ENCODE assay signal across 26 mouse cellular contexts in the genomic region with DNA sequence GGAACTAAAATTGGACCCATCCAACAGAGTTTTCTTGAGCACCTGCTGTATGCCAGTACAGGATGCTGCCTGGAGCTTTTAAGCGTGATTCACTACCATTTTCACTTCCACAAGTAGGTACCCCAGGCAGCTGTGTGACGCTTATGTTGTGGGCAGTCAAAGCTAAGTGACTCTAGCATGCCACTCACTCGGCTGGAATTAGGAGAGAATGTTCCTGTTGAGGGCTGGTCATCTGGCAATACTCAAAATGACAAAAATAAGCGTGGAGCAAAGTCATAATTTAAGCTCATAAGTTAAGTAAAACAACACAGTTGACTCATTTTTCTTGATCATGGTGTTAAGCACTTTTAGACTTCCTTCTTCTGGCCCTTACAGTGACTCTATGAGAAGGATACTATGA. TPM values are rescaled to one million over a fixed set of nuclear protein-coding genes. Genes with fewer than 3 reads are reported as not detected.
"Had no signal": no experiment of that assay in that cellular context is flagged by ENCODE, and none has a peak within 500 bp of the region (broad histone marks: within the 10 kb centered on the region; RNA-seq: fewer than 3 reads in every experiment).

No protein-coding gene starts in this region.

- H3K4me1 ChIP-seq: hindbrain, embryonic 13.5 days; hindbrain, embryonic 15.5 days; kidney, embryonic 15.5 days; limb, embryonic 13.5 days; limb, embryonic 15.5 days; liver, embryonic 12.5 days had no signal

- H3K9ac ChIP-seq: heart, embryonic 12.5 days; hindbrain, embryonic 13.5 days; hindbrain, embryonic 15.5 days; kidney, embryonic 15.5 days; limb, embryonic 13.5 days; limb, embryonic 15.5 days; liver, embryonic 12.5 days; liver, embryonic 14.5 days had no signal

- DNase-seq: gastrocnemius, adult 2 months; gastrocnemius, postnatal 10 days; gastrocnemius, postnatal 36 days; heart, adult 18-20 months; heart, postnatal 14 days; heart, postnatal 36 days; kidney, adult 11 months; kidney, adult 2 months; kidney, adult 9 months; kidney, postnatal 14 days; kidney, postnatal 4 days had no signal

- H3K36me3 ChIP-seq: heart, embryonic 10.5 days; heart, embryonic 12.5 days; kidney, embryonic 15.5 days; limb, embryonic 13.5 days; limb, embryonic 15.5 days; liver, embryonic 12.5 days had no signal

- H3K4me2 ChIP-seq: heart, embryonic 12.5 days; hindbrain, embryonic 13.5 days; hindbrain, embryonic 15.5 days; kidney, embryonic 15.5 days; limb, embryonic 13.5 days; limb, embryonic 15.5 days; liver, embryonic 12.5 days had no signal

- H3K27me3 ChIP-seq: heart, embryonic 12.5 days; hindbrain, embryonic 13.5 days; hindbrain, embryonic 15.5 days; kidney, embryonic 15.5 days; limb, embryonic 13.5 days; limb, embryonic 15.5 days; liver, embryonic 12.5 days had no signal

- H3K4me3 ChIP-seq: gastrocnemius, adult 2 months; heart, embryonic 10.5 days; heart, embryonic 12.5 days; hindbrain, embryonic 13.5 days; hindbrain, embryonic 15.5 days; kidney, embryonic 15.5 days; layer of hippocampus, adult 2 months; left cerebral cortex, adult 2 months; limb, embryonic 13.5 days; limb, embryonic 15.5 days; liver, embryonic 12.5 days had no signal

- H3K27ac ChIP-seq: gastrocnemius, adult 2 months; heart, embryonic 10.5 days; hindbrain, embryonic 13.5 days; hindbrain, embryonic 15.5 days; hindbrain, postnatal 0 days; kidney, embryonic 15.5 days; kidney, postnatal 0 days; layer of hippocampus, adult 2 months; left cerebral cortex, adult 2 months; limb, embryonic 13.5 days; limb, embryonic 15.5 days; liver, embryonic 12.5 days; liver, embryonic 14.5 days had no signal

- H3K9me3 ChIP-seq: heart, embryonic 10.5 days; heart, embryonic 12.5 days; hindbrain, embryonic 13.5 days; hindbrain, embryonic 15.5 days; kidney, embryonic 15.5 days; limb, embryonic 13.5 days; limb, embryonic 15.5 days; liver, embryonic 12.5 days had no signal

RNA-seq across cellular contexts. Expression of a gene that starts 31.0 kb away (rescaled TPM):
- total RNA-seq: hematopoietic stem cell, adult 5-6 weeks; liver, adult 2 months had no signal
- polyA plus RNA-seq: liver, adult 2 months had no signal
